Mouse (Mus musculus) layer of hippocampus, postnatal 10 days (tissue): ENCODE data around the gene Zbtb20. TPM values are rescaled to one million over a fixed set of nuclear protein-coding genes. Genes with fewer than 3 reads are reported as not detected.

Experiments used
- DNase-seq, 2 experiments: peaks; one replicate each; pipeline ENCODE4 v3.0.0; 2021; ENCODE audit warnings: low spot score in 2 of 2
- total RNA-seq, 2 experiments: library from RNA; stranded (reverse); gene quantifications; 2 replicates each; pipeline ENCODE4 v1.2.3; 2021

The Zbtb20 gene
- total RNA-seq, 2 experiments from 2014 or later = 310 to 333 TPM

GRCm38 (mm10) chr16:43072818-43073594 is 197.3 kb downstream of the Zbtb20 start:
- no peak for DNase-seq

- DNase-seq = peak; percentile 51 to 53
These were observed 204.7 kb downstream of the Zbtb20 start for GRCm38 (mm10) chr16:43080403-43080802.

GRCm38 (mm10) chr16:43080923-43081702 is 205.4 kb downstream of the Zbtb20 start:
- peak; percentile 50 to 52 for DNase-seq

- no peak for DNase-seq
These were observed 206.3 kb downstream of the Zbtb20 start for GRCm38 (mm10) chr16:43081995-43082394.

GRCm38 (mm10) chr16:43082801-43083200 is 207.1 kb downstream of the Zbtb20 start:
- DNase-seq = no peak

DNA sequence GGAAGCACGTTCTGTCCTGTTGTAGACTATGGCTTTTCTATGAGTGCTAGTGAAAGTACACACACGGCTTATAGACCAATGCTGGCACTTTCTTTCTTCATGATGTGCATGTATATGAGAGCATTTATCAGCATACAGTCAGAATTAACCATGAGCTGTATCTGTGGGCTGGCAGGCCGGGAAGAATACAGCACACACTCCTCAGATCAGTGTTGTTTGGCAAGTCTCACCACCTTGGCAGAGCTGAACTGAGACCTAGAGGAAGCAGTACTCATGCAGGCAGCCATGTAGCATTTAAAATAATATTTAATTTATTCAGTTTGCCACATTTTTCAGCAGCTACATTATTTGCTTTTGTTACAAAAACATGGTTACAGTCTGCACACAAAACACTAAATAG is 214.5 kb downstream of the Zbtb20 start:
- DNase-seq = no peak

- DNase-seq = no peak
These were observed 218.5 kb downstream of the Zbtb20 start for GRCm38 (mm10) chr16:43094161-43094560.

DNA sequence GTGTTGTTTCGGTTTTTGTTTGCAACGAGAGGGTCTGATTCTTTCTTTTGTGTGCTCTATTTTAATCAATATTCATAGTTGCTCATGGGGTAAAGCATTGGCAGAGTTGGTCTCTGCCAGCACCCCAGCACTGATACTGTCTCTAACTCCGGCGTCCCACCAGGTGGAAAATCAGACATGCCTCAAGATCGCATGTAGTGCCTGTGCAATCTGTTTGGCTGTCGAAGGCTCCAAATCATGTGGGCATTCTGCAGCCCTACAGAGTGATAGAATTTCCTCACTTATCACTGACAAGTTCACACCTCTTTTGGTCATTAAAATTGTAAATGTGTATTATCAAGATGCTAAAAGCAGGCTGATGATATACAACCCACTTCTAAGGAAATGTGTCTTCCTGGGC is 219.1 kb downstream of the Zbtb20 start:
- DNase-seq = no peak

GRCm38 (mm10) chr16:43096040-43096439 is 220.4 kb downstream of the Zbtb20 start:
- no peak for DNase-seq

- DNase-seq = no peak
These were observed 222.5 kb downstream of the Zbtb20 start for GRCm38 (mm10) chr16:43098153-43098552.

DNA sequence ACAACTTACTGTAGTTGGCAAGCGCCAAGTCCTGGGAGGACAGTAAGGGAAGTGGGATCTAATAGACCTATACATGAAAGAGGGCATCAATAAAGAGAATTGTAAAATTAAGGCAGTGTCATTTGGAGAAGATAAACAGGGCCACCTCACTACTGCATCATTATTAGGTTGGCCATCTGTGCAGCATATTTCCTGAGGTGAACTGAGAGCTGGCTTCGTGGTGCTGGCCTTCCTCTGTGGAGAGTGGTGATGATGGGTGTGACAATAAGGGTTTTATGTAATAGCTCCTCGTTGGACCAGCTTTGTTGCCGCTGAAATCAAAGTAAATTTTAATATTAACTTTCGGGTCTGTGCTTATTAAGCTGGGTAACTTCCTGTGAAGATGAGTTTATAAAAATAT is 223.0 kb downstream of the Zbtb20 start:
- DNase-seq = no peak

GRCm38 (mm10) chr16:43111288-43111687 is 235.6 kb downstream of the Zbtb20 start:
- no peak for DNase-seq

- no peak for DNase-seq
These were observed 238.3 kb downstream of the Zbtb20 start for GRCm38 (mm10) chr16:43113968-43114367.

GRCm38 (mm10) chr16:43129966-43130365 is 254.3 kb downstream of the Zbtb20 start:
- DNase-seq = peak; percentile 25 to 29

- DNase-seq = peak; percentile 48 to 61
These were observed 254.9 kb downstream of the Zbtb20 start for GRCm38 (mm10) chr16:43130583-43130982.

- no peak for DNase-seq
These were observed 255.4 kb downstream of the Zbtb20 start for GRCm38 (mm10) chr16:43131077-43131476.

DNA sequence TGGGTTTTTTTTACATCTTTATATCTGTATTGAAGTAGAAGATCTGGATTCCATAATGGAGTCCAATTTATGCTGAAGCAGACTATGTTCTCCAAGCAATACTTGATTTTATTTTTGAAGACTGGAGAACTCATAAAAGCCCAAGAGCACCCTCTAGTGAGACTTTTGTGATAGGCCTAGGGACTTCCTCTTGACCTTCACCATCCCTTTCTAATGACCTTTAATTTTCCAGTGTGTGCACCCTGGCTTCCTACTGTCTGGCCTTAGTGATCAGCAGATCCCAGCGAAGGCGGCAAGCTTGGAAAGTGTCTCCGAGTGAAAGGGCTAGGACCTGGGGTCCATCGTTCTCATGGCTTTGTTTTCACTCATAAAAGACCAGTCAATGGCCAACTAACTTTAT is 292.8 kb downstream of the Zbtb20 start:
- no peak for DNase-seq

DNA sequence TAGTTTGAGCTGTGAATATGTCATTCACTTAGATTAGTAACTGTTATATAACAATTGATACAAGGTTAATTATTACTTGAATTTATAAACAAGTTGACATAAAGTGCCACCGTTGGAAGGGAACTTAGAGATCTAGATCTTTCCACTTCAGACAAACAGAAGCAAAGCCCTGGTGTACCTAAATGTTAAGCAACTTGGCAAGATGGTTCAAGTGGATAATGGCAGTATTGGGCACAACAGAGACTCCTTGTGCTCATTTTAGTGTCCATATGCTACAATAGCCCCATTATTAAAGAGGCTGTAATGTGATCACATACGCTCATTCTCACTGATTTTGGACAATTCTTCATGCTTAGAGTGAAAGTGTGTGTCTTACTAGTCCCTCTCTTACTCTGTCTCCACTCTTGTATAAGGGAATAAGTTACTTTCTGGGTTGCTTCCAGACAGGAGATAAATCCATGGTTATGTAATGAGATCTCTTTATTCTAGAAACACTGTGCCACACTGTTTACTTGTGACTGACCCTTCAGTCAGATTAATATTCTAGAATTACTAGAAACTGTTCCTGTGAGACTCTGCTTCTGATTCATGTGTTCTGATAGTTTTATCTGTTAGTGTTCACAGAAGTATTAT is 293.7 kb downstream of the Zbtb20 start:
- no peak for DNase-seq

DNA sequence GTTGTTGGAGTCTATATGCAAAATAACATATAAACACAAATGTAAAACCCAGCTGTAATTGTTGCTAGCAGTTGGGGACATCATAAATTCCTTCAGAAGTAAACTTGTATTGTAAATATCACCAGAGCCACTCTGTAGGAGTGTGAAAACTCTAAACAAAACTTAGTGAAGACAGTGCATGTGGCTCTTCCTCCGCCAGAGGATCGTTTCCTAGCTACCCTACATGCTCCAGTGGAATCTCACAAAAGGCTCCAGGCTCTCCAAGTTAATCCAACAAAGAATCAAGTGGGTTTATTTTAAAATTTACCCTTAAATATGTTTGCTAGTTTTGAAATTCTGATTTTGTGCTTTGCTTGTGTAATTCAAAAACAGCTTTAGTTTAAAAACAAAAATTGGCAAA is 296.5 kb downstream of the Zbtb20 start:
- no peak for DNase-seq

GRCm38 (mm10) chr16:43172912-43173311 is 297.2 kb downstream of the Zbtb20 start:
- DNase-seq = no peak

- DNase-seq = no peak
These were observed 299.1 kb downstream of the Zbtb20 start for GRCm38 (mm10) chr16:43174815-43175214.

- no peak for DNase-seq
These were observed 305.4 kb downstream of the Zbtb20 start for GRCm38 (mm10) chr16:43181038-43181437.
